ENCODE assay signal across 8 mouse cellular contexts in the genomic region with DNA sequence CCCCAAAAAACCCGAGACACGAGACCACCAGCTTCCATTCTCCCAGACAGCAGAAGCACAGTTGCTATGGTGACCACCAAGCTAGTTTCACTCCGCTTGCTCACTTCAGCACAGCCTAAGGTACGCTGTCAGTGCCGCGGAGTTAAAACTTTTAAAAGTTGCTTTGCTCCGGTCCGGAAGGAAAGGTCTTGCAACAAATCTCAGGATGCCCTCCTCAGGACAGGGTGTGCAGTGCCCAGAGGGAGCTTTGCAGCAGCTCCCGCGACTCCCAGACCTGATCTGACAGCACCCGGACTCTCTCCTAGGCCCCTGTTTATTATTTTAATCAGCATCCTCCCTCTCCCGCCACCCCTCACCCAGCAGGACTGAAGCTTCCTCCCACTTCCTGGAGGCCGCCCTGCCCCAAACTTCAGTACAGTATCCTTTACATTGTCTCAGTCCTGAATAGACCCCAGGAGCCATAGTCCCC.
DNase-seq lines count a peak whose midpoint lies in the region; ATAC-seq and TF ChIP-seq lines count a peak whose summit lies in the region.

No protein-coding gene starts in this region.

- H3K9me3 ChIP-seq in lung, embryonic 14.5 days (ENCODE audit: low read depth, low read length): no peaks in the 10 kb centered on the region

- H3K4me1 ChIP-seq in brown adipose tissue, adult 24 weeks (ENCODE audit: control insufficient read depth, insufficient read depth, insufficient read length, low read length): peaks cover 10% of the 10 kb centered on the region
- H3K4me1 ChIP-seq in lung, embryonic 14.5 days (ENCODE audit: insufficient read depth): peaks cover 8% of the 10 kb centered on the region

- ATAC-seq in lung, embryonic 14.5 days (ENCODE audit: insufficient read depth): peak; percentile 74
- ATAC-seq in neutrophil, adult 5-6 weeks (ENCODE audit: extremely low read depth, insufficient number of reproducible peaks, low FRiP score, poor library complexity, severe bottlenecking): 0 out of 2 replicates have a peak, but pooled peaks have one; percentile 13

- H3K4me3 ChIP-seq in brown adipose tissue, adult 24 weeks (ENCODE audit: insufficient read depth, low read depth, low read length): peak overlapping the region; percentile 35; the same call in 1 of the 2 replicates
- H3K4me3 ChIP-seq in lung, embryonic 14.5 days (ENCODE audit: low read depth, low read length): peak overlapping the region; percentile 25

- H3K27ac ChIP-seq in brown adipose tissue, adult 24 weeks (replicated peaks; ENCODE audit: low read depth, low read length): no peak overlapping the region
- H3K27ac ChIP-seq in lung, embryonic 14.5 days (ENCODE audit: low read depth): no peak overlapping the region

- peak; percentile 24; the same call in 1 of the 2 replicates for TF ChIP-seq CTCF in lung, embryonic 14.5 days (IDR thresholded peaks at IDR 0.05; ENCODE audit: low read depth)

- no peaks in the 10 kb centered on the region for H3K27me3 ChIP-seq in lung, embryonic 14.5 days (ENCODE audit: insufficient read depth, low read length)

- H3K36me3 ChIP-seq in lung, embryonic 14.5 days (ENCODE audit: insufficient read depth): no peaks in the 10 kb centered on the region

- peak overlapping the region; percentile 32 for H3K9ac ChIP-seq in lung, embryonic 14.5 days

- peak; percentile 26 to 37 for DNase-seq in cerebellum, postnatal 10 days
- no peak for DNase-seq in cerebellum, adult 18-20 months
- peak; percentile 9 to 18 for DNase-seq in heart, adult 9 months (ENCODE audit: low spot score in 2 of 2)
- peak; percentile 6 to 8 for DNase-seq in kidney, adult 8-10 months
- peak; percentile 79 for DNase-seq in lung, embryonic 14.5 days
- no peak for DNase-seq in adipocyte (ENCODE audit: low spot score)

- WGBS in lung, embryonic 14.5 days: 2% methylated on average over 13 of the region's 13 CpGs

- peak overlapping the region; percentile 55 for H3K4me2 ChIP-seq in lung, embryonic 14.5 days

Comparison
In these comparisons a context has a peak if more than half of its experiments do, and no peak if none do; other contexts are left out.
1. DNase-seq: peak in cerebellum, postnatal 10 days (2 of 2), heart, adult 9 months (2 of 2), kidney, adult 8-10 months (2 of 2) and lung, embryonic 14.5 days (single experiment); none in cerebellum, adult 18-20 months (0 of 2) and adipocyte (single experiment).